Mouse (Mus musculus): Measurements from ENCODE around the gene D330020A13Rik.

The D330020A13Rik gene

GRCm38 (mm10) chr6:120294056-120294784 is at the start of gene D330020A13Rik, which contains the start of gene B4galnt3:
D330020A13Rik (plus strand) TSS chr6:120294364.
B4galnt3 (minus strand) TSS chr6:120294559.
- DNase-seq (ENCODE audit: low spot score in 2 of 2) = peak in 1 of 2 experiments; percentile 6

- no peak for DNase-seq (ENCODE audit: low spot score in 2 of 2)
Observed at GRCm38 (mm10) chr6:120246676-120247075, 47.5 kb upstream of the D330020A13Rik start.

- DNase-seq (ENCODE audit: low spot score in 2 of 2) = no peak
Observed at GRCm38 (mm10) chr6:120249831-120250230, 44.3 kb upstream of the D330020A13Rik start.

- DNase-seq (ENCODE audit: low spot score in 2 of 2) = no peak
Observed at GRCm38 (mm10) chr6:120251010-120251409, 43.2 kb upstream of the D330020A13Rik start.

GRCm38 (mm10) chr6:120252741-120253140 is 41.4 kb upstream of the D330020A13Rik start:
- DNase-seq (ENCODE audit: low spot score in 2 of 2) = no peak

- no peak for DNase-seq (ENCODE audit: low spot score in 2 of 2)
Observed at GRCm38 (mm10) chr6:120254640-120255039, 39.5 kb upstream of the D330020A13Rik start.

- DNase-seq (ENCODE audit: low spot score in 2 of 2) = no peak
Observed at GRCm38 (mm10) chr6:120255144-120255543, 39.0 kb upstream of the D330020A13Rik start.

GRCm38 (mm10) chr6:120255701-120256100 is 38.5 kb upstream of the D330020A13Rik start:
- DNase-seq (ENCODE audit: low spot score in 2 of 2) = no peak

GRCm38 (mm10) chr6:120256431-120256935 is 37.7 kb upstream of the D330020A13Rik start:
- no peak for DNase-seq (ENCODE audit: low spot score in 2 of 2)

GRCm38 (mm10) chr6:120259481-120259880 is 34.7 kb upstream of the D330020A13Rik start:
- no peak for DNase-seq (ENCODE audit: low spot score in 2 of 2)

- DNase-seq (ENCODE audit: low spot score in 2 of 2) = no peak
Observed at GRCm38 (mm10) chr6:120262886-120263531, 31.2 kb upstream of the D330020A13Rik start.

GRCm38 (mm10) chr6:120263608-120264007 is 30.6 kb upstream of the D330020A13Rik start:
- no peak for DNase-seq (ENCODE audit: low spot score in 2 of 2)

GRCm38 (mm10) chr6:120264151-120264550 is 30.0 kb upstream of the D330020A13Rik start:
- DNase-seq (ENCODE audit: low spot score in 2 of 2) = no peak

- DNase-seq (ENCODE audit: low spot score in 2 of 2) = no peak
Observed at GRCm38 (mm10) chr6:120274181-120274580, 20.0 kb upstream of the D330020A13Rik start.

- no peak for DNase-seq (ENCODE audit: low spot score in 2 of 2)
Observed at GRCm38 (mm10) chr6:120274887-120275286, 19.3 kb upstream of the D330020A13Rik start.

GRCm38 (mm10) chr6:120275301-120275700 is 18.9 kb upstream of the D330020A13Rik start:
- DNase-seq (ENCODE audit: low spot score in 2 of 2) = no peak

GRCm38 (mm10) chr6:120276874-120277449 is 17.2 kb upstream of the D330020A13Rik start:
- no peak for DNase-seq (ENCODE audit: low spot score in 2 of 2)

- DNase-seq (ENCODE audit: low spot score in 2 of 2) = no peak
Observed at GRCm38 (mm10) chr6:120287279-120287678, 6.9 kb upstream of the D330020A13Rik start.

GRCm38 (mm10) chr6:120288541-120288940 is 5.6 kb upstream of the D330020A13Rik start:
- DNase-seq (ENCODE audit: low spot score in 2 of 2) = no peak

GRCm38 (mm10) chr6:120289430-120289829 is 4.7 kb upstream of the D330020A13Rik start:
- no peak for DNase-seq (ENCODE audit: low spot score in 2 of 2)

GRCm38 (mm10) chr6:120291396-120292009 is 2.7 kb upstream of the D330020A13Rik start:
- no peak for DNase-seq (ENCODE audit: low spot score in 2 of 2)

- DNase-seq (ENCODE audit: low spot score in 2 of 2) = peak in 1 of 2 experiments; percentile 10
Observed at GRCm38 (mm10) chr6:120294785-120295133, 595 bp downstream of the D330020A13Rik start.

Data from natural killer cell, adult 2 months (primary cell).